Mouse (Mus musculus) midbrain, embryonic 11.5 days (tissue): ENCODE measurements around the gene Rgs6. TPM values are rescaled to one million over a fixed set of nuclear protein-coding genes. Genes with fewer than 3 reads are reported as not detected.
A peak's percentile ranks its signal among the peaks of the same experiment; 100 is the strongest.

ENCODE experiments used
- ATAC-seq: fragments of 200-750 bp; cut with Nextera tagmentation; 2 replicates; pipeline ENCODE4 v1.8.0; 2017; ENCODE audit warnings: moderate TSS enrichment, moderate library complexity; ENCODE audit not compliant: low FRiP score
- DNase-seq: peaks from one replicate; pipeline ENCODE4 v3.0.0; 2015; ENCODE audit warnings: low spot score; ENCODE audit errors: missing footprints
- H3K27ac ChIP-seq: fragments of 300-500 bp; sonication (generic); 2 replicates; pipeline ENCODE4 v1.5.1; 2014; ENCODE audit warnings: low read depth, low read length
- H3K27me3 ChIP-seq: fragments of 300-500 bp; sonication (generic); 2 replicates; pipeline ENCODE4 v1.6.1; 2014; ENCODE audit warnings: mild to moderate bottlenecking, low read length, moderate library complexity, mixed read lengths; ENCODE audit not compliant: control insufficient read depth, insufficient read depth
- H3K36me3 ChIP-seq: fragments of 300-500 bp; sonication (generic); 2 replicates; pipeline ENCODE4 v1.6.1; 2014; ENCODE audit warnings: mild to moderate bottlenecking, low read length, moderate library complexity, mixed read lengths; ENCODE audit not compliant: control insufficient read depth, insufficient read depth
- H3K4me1 ChIP-seq: fragments of 300-500 bp; sonication (generic); 2 replicates; pipeline ENCODE4 v1.6.1; 2014; ENCODE audit warnings: low read length; ENCODE audit not compliant: control insufficient read depth, insufficient read depth
- H3K4me2 ChIP-seq: fragments of 300-500 bp; sonication (generic); 2 replicates; pipeline ENCODE4 v1.6.1; 2014; ENCODE audit warnings: mild to moderate bottlenecking, moderate library complexity
- H3K4me3 ChIP-seq: fragments of 300-500 bp; sonication (generic); 2 replicates; pipeline ENCODE4 v1.5.1; 2014; ENCODE audit warnings: low read depth, low read length
- H3K9ac ChIP-seq: fragments of 300-500 bp; sonication (generic); 2 replicates; pipeline ENCODE4 v1.6.1; 2014; ENCODE audit warnings: low read length
- H3K9me3 ChIP-seq: fragments of 300-500 bp; sonication (generic); 2 replicates; pipeline ENCODE4 v1.6.1; 2016; ENCODE audit warnings: low read length; ENCODE audit not compliant: control insufficient read depth
- WGBS: fragments of 180-500 bp; shearing (Covaris S2); extraction: QIAGEN DNeasy Blood & Tissue Kit; methylation state at CpG from one replicate; pipeline ENCODE4 v1.1.7; 2014; 5-methylcytosine and 5-hydroxymethylcytosine counted together
- polyA plus RNA-seq: library from polyadenylated mRNA; unstranded; fragments of >200 nt; fragmentation: Nextera tagmentation; extraction: Ambion mirVana; gene quantifications from 2 replicates; pipeline ENCODE4 v1.2.1, GENCODE M21; 2014

Gene Rgs6
- polyA plus RNA-seq, 1 experiment from 2014 or later: 0.64 TPM

DNA sequence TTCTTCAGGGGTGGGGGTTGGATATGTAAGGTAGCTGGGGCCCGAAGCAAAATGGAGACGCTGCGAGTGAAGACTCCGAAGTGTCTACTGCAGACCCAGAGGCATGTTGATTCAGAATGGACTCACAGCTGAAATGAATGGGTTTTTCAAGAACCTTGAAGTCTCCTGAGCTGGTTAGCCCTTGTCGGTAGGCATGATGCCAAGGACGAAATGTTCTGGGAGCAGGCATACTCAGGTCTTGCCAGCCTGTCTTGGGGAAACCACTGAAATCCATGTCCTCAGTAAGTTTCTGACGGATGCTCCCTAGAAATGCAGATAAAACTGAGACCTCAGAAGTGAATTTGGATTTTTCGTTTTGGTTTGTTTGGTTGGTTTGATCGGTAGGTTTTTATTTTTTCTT is 458.6 kb downstream of the Rgs6 start:
- ATAC-seq (no peak), DNase-seq (no peak)
- no peak overlapping the region for H3K27ac ChIP-seq
- no peak overlapping the region for H3K9ac ChIP-seq
- no peaks in the 10 kb centered on the region for H3K9me3 ChIP-seq
- H3K4me2 ChIP-seq: no peak overlapping the region
- no peaks in the 10 kb centered on the region for H3K27me3 ChIP-seq
- peaks cover 17% of the 10 kb centered on the region for H3K4me1 ChIP-seq
- H3K36me3 ChIP-seq: no peaks in the 10 kb centered on the region
- H3K4me3 ChIP-seq: no peak overlapping the region
- 94% methylated on average over 9 of the region's 9 CpGs for WGBS

DNA sequence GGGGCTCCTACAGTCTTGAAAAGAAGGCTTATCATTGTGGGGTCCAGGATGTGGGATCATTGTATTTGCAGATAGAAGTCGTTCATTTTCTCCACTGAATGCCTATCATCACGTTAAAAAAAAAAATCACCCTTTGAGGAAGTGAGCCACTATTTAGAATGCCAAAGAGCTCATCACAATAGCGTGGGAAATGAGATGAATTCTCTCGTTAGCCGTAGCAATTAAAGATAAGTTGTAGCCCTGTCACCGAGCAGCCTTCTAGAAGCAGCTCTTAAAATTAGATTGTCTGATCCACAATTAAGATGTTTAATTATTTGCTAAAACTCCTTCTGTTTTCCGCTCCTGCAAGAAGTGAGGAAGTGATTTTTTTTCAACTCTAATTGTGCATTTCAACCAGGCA is 459.6 kb downstream of the Rgs6 start:
- no peaks in the 10 kb centered on the region for H3K36me3 ChIP-seq
- no peak overlapping the region for H3K27ac ChIP-seq
- H3K4me3 ChIP-seq: no peak overlapping the region
- no peak overlapping the region for H3K4me2 ChIP-seq
- peaks cover 17% of the 10 kb centered on the region for H3K4me1 ChIP-seq
- H3K27me3 ChIP-seq: no peaks in the 10 kb centered on the region
- H3K9me3 ChIP-seq: no peaks in the 10 kb centered on the region
- ATAC-seq (no peak), DNase-seq (no peak)
- 83% methylated on average over 7 of the region's 7 CpGs for WGBS
- H3K9ac ChIP-seq: no peak overlapping the region

- 89% methylated on average over 8 of the region's 8 CpGs for WGBS
- no peak overlapping the region for H3K27ac ChIP-seq
- no peak for ATAC-seq
Measured at GRCm38 (mm10) chr12:83050514-83050913, 462.4 kb downstream of the Rgs6 start.

GRCm38 (mm10) chr12:83052391-83052790 is 464.3 kb downstream of the Rgs6 start:
- H3K27ac ChIP-seq: no peak overlapping the region
- H3K4me1 ChIP-seq: no peaks in the 10 kb centered on the region
- no peaks in the 10 kb centered on the region for H3K36me3 ChIP-seq
- H3K27me3 ChIP-seq: no peaks in the 10 kb centered on the region
- DNase-seq (no peak), ATAC-seq (no peak)
- WGBS: 77% methylated on average over 4 of the region's 4 CpGs
- H3K9ac ChIP-seq: no peak overlapping the region
- no peak overlapping the region for H3K4me2 ChIP-seq
- H3K4me3 ChIP-seq: no peak overlapping the region
- peaks cover 7% of the 10 kb centered on the region; the same call in 1 of the 2 replicates for H3K9me3 ChIP-seq

More at GRCm38 (mm10) chr12:83050514-83050913, 462.4 kb downstream of the Rgs6 start:
- Histone ChIP-seq H3K4me1 (no peaks in the 10 kb centered on the region), H3K9me3 (peaks cover 7% of the 10 kb centered on the region; the same call in 1 of the 2 replicates), H3K27me3 (no peaks in the 10 kb centered on the region), H3K36me3 (no peaks in the 10 kb centered on the region), H3K4me2 (no peak overlapping the region), H3K9ac (no peak overlapping the region), H3K4me3 (no peak overlapping the region)
- no peak for DNase-seq

DNA sequence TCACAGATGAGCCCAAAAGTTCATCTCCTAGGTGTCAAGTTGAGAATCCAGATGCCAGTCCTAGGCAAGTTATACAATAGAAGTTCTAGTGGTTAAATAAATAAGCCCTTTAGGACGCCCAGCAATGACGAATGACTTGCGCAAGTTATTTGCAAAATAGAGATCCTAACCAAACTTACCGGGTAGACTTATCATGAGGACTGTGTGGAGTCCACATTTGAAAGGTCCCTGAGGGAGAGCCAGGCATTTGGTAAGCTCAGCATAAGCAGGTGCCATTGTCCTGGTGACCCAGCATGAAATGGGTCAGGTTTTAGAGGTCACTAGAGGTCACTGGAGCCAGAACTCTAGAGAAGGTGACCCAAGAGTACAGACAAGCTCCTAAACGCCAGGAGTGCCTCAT is 467.6 kb downstream of the Rgs6 start:
- H3K36me3 ChIP-seq: no peaks in the 10 kb centered on the region
- ATAC-seq (no peak), DNase-seq (no peak)
- H3K4me3 ChIP-seq: no peak overlapping the region
- no peaks in the 10 kb centered on the region for H3K27me3 ChIP-seq
- H3K4me2 ChIP-seq: no peak overlapping the region
- H3K4me1 ChIP-seq: no peaks in the 10 kb centered on the region
- no peak overlapping the region for H3K9ac ChIP-seq
- WGBS: 89% methylated on average over 5 of the region's 5 CpGs
- peaks cover 7% of the 10 kb centered on the region; the same call in 1 of the 2 replicates for H3K9me3 ChIP-seq
- no peak overlapping the region for H3K27ac ChIP-seq

DNA sequence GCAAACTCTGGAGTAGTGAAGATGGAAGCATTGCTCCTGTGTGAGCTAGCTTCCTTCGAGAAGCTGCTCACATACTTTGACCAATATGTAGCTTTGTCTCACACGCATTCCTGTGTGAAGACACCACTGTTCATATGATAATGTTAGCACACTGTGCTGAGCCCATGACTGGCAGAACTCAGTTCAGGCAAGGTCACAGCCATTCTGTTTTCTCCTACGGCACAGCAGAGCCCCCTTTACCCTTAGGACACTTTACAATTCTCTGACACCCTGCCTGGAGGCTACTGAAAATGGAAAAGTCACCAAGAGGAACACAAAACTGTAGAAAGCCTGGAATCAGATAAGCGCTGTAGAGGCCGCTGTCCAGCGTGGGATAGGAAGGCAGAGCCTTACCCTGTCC is 478.3 kb downstream of the Rgs6 start:
- Histone ChIP-seq H3K9ac (no peak overlapping the region), H3K4me1 (no peaks in the 10 kb centered on the region), H3K9me3 (no peaks in the 10 kb centered on the region), H3K4me3 (no peak overlapping the region), H3K27me3 (no peaks in the 10 kb centered on the region), H3K27ac (no peak overlapping the region), H3K4me2 (no peak overlapping the region), H3K36me3 (no peaks in the 10 kb centered on the region)
- peak; percentile 47 for DNase-seq
- WGBS: 87% methylated on average over 6 of the region's 6 CpGs
- ATAC-seq: no peak

DNA sequence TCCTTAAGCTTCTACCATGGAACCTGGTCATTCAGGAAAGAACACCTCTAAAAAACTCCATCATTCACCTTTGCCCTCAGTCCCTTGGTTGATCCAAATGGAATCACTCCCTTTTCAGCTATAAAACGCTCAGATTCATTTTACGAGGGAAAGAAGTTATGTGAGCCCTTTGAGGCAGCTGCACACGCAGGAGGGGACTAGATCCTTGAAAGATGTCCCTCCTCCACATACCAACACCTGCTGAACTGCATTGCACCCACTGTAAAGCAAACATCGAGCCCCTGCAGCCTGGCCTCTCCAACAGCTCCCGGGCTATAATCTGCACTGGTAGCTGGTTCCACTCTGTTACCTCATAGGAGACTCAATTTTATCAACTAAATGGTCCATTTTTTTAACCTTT is 482.8 kb downstream of the Rgs6 start:
- no peak for ATAC-seq
- DNase-seq: no peak
- no peak overlapping the region for H3K9ac ChIP-seq
- 81% methylated on average over 5 of the region's 5 CpGs for WGBS
- no peak overlapping the region for H3K4me3 ChIP-seq
- H3K27me3 ChIP-seq: no peaks in the 10 kb centered on the region
- H3K4me1 ChIP-seq: peaks cover 2% of the 10 kb centered on the region; the same call in 1 of the 2 replicates
- no peak overlapping the region for H3K27ac ChIP-seq
- H3K36me3 ChIP-seq: no peaks in the 10 kb centered on the region
- no peaks in the 10 kb centered on the region for H3K9me3 ChIP-seq
- H3K4me2 ChIP-seq: no peak overlapping the region

DNA sequence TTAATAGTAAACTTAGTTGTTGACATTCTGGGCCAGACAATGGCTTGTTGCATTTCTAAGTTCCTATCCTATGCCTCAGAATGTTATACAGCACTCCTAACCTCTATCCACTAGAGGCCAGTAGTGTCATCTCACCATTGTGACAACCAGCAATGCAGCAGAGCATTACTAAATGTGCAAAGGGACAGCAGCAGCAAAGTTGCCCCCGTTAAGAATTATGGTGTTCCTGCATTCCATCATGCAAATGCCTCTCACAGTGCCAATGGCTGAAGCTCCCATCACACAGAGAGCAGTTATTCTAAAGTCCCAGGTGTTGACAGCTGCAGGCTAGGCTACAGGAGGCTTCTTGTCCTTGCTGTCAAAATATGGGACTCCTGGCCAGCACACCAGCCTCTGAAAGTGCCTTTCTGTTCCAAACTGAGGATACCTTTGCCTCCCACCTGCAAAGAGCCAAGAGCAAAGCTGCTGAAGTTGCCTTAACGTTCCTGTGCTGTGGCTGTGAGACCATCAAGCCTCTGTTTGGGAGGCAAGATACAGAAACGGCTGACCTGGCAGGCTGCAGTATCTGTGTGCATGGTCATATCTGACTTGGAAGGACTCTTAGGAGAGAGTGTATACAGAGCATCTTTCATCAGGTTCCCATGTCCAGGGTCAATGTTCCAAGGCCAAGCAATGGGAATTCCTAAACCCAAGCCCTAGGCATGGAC is 484.2 kb downstream of the Rgs6 start:
- Histone ChIP-seq H3K9ac (no peak overlapping the region), H3K27me3 (no peaks in the 10 kb centered on the region), H3K9me3 (no peaks in the 10 kb centered on the region), H3K4me2 (no peak overlapping the region), H3K36me3 (no peaks in the 10 kb centered on the region), H3K4me1 (peaks cover 2% of the 10 kb centered on the region; the same call in 1 of the 2 replicates), H3K4me3 (no peak overlapping the region), H3K27ac (peak overlapping the region; percentile 51)
- peak; percentile 86 for DNase-seq
- WGBS: 55% methylated on average over 3 of the region's 3 CpGs
- ATAC-seq: no peak

GRCm38 (mm10) chr12:83072951-83073878 is 485.1 kb downstream of the Rgs6 start:
- Histone ChIP-seq H3K27me3 (no peaks in the 10 kb centered on the region), H3K27ac (peak overlapping the region; percentile 51), H3K9ac (no peak overlapping the region), H3K4me1 (peaks cover 2% of the 10 kb centered on the region; the same call in 1 of the 2 replicates), H3K9me3 (no peaks in the 10 kb centered on the region), H3K36me3 (no peaks in the 10 kb centered on the region), H3K4me2 (no peak overlapping the region), H3K4me3 (no peak overlapping the region)
- ATAC-seq (peak; percentile 77), DNase-seq (no peak)
- WGBS: 41% methylated on average over 13 of the region's 13 CpGs
